Mouse (Mus musculus) right cerebral cortex, postnatal 36 days (tissue): ENCODE results near the gene Prm1.
"Not testable (repeated sequence)": the region's sequence is repeated elsewhere in the genome, so short reads cannot be mapped to it uniquely, and the experiment has no call there.

Experiments used
- DNase-seq, 2 experiments: peaks; one replicate each; pipeline ENCODE4 v3.0.0; 2022; ENCODE audit warnings: low spot score in 2 of 2, mixed read lengths in 1 of 2

Gene Prm1

DNA sequence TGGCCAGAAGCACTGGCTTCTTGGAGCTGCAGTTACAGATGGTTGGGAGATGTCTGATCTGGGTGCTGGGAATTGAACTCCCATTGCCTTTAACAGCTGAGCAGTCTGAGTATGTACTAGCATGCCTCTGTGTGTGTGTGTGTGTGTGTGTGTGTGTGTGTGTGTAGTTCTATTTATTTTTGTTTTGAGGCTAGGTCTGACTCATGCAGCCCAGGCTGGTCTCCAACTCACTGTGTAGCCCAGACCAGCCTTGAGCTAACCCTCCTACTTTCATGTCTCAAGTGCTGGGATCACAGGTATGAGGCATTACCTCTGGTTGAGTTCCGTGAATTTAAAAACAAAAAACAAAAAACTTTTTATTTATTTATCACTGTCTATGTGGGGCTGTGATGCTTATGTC, 18.9 kb upstream of the Prm1 start:
- DNase-seq, result no peak

DNA sequence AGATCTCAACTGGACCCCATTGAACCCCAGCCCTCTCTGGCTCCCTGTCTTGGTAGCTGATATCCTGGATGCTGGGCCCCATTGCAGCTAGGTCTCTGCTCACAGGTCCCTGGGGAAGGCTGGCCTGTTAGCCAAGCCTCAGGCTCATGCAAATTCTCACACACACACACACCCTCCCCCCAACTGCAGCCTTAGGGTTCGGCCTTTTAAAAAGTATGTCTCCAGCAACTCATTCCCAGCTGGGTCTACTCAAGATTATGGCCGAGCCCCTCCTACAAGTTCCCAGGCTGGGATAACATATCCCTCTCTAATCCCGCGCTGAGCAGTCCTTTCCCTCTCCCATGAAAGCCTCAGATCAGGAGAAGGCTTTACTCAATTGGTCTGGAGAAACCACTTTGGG, 15.7 kb upstream of the Prm1 start:
- no peak for DNase-seq

DNA sequence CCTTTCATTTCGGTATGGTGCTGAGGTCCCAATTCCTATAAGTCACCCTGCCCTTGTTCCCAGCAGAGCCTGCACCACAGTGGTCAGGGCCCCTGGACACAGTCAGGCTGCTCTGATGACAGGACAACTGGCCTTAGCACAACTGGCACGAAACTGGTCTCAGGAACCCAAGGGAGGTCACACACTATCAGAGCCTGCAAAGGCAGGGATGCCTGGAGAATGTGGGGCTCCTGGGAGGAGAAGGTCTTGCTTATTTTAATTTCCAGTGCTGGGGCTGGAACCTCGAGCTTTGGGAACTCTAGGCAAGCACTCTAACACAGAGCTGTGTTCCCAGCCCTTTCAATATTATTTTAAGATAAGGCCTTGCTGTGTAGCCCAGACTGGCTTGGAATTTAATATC, 14.3 kb upstream of the Prm1 start:
- DNase-seq, result no peak

DNA sequence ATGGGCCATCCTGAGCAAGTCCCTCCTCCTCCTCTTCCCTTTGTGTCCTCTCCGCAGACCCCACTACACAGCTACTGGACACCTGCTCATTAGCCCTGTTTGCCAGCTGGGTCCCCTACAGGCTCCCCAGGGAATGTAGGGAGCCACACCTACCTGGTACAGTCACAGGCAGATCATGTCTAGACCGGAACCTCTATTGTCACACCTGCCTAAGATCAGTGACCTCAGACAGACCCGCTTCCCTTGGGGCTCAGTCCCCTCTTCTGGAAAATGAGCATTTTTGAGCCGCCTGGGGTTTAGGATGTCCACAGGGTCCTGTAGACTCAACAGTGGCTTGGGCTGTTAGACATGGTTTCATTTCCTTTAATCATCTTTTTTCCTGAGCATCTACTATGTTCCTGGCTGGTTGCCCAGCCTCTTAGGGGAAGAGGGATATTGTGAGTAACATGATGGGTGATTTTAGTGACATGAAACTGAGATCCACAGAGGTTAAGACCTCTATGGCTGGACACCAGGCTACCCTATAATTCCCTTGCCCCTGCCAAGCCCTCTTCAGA, 13.0 kb upstream of the Prm1 start:
- no peak for DNase-seq

DNA sequence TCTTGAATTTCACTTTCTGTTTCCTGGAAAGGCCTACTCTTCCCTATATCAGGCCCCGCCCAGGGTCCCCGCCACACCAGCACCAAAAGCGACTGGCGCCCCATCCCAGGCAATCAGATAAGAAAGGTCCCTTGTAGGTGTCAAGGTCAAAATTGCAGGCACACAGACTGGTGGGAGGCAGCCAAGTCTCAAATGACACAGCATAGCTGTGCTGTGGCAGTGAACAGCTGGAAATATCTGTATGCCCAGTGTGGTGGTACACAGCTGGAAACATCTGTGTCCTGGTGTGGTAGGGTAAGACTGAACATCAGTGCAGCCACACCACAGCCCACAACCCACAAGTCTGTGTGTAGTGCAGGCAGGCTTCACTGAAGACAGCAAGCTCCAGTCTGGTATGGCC, 9.2 kb upstream of the Prm1 start:
- no peak for DNase-seq

DNA sequence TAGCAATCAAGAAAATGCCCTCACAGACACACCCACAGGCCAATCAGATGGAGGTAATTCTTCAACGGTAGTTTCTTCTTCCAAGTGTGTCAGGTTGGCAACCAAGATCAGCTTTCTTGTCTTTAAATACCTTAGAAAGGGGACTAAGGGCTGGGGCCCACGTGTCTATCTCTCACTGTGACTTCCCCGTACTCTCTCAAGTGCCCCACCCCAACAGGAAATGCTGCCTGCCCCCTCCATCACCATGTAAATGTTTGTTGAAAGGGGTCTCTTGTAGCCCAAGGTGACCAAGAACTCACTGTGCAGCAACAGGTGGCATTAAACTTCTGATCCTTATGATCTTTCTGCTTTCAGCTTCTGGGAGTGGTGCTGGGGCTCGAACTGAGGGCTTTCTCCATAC, 8.1 kb upstream of the Prm1 start:
- no peak for DNase-seq

DNA sequence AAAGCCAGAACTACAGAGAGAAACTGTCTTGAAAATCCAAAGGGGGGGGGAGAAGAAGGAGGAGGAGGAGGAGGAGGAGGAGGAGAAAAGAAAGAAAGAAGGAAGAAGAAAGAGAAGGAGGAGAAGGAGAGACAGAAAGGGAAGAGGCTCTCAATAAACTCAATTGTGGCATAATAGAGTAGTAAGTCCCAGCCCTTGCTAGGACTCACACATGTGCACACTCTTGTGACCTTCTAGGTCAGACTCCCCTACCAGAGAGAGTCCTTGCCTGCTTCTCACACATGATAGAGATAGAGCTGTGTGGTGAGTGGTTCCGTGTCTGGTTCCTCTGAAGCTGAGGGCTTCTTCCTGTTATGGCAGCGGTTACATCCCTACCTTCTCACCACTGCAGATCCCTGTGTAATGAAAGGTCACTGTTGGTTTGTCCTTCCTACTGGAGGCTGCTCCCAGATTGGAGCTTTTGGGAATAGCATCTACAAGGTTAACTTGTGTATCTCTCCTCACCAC, 7.3 kb upstream of the Prm1 start, which contains the start of gene Gm11172:
Gene Gm11172 (plus strand): TSS at position 51 of the 507 bp plus-strand sequence.
- no peak for DNase-seq

DNA sequence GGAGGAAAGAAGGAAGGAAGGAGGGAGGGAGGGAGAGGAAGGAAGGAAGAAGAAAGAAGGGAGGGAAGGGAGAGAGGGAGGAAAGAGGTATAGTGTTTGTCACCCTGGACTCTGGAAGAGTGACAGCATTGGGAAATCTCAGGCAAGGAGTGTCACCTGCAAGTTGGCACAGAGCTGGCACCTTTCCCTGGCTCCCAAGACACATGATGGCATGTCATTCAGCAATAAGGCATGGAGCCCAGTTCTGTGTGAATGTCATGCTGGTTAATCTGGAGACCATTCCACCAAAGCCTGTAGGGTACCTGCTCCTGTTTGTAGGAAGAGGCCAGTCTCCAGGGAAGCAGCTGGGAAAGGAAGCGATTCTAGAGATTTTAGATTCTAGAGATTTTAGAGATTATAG, 4.7 kb upstream of the Prm1 start:
- DNase-seq, result no peak

DNA sequence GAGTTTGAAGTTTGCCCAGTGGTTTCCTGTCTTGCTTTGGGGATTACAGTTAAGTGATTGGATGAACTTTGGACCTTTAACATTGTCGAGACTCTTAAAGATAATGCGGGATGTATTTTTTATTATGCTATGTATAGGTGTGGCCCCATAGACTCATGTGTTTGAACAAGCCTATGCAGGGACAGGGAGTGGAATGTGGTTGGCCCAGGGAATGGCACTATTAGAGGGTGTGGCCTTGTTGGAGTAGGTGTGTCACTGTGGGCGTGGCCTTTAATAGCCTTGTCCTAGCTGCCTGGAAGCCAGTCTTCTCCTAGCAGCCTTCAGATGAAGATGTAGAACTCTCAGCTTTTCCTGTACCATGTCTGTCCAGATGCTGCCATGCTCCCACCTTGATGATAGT, 3.2 kb downstream of the Prm1 start:
- DNase-seq, result not testable (repeated sequence)

DNA sequence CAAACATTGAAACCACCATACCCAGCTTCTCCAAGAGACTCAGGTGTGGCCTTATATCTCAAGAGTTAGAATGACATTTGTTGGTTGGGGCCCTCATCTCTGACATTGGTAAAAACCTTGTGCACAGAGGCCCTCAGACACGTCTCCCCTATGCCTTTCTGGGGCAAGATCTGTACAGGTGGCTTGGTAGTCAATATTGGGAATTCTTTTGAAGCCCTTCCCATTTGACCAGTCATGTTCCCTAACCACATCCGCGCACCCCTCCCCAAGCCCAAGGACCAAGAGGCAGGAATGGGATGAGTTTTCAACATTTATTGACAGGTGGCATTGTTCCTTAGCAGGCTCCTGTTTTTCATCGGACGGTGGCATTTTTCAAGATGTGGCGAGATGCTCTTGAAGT, 9.6 kb downstream of the Prm1 start, which contains the start of gene Prm2:
Gene Prm2 (minus strand): TSS at position 101 of the 400 bp plus-strand sequence.
- DNase-seq, result no peak

DNA sequence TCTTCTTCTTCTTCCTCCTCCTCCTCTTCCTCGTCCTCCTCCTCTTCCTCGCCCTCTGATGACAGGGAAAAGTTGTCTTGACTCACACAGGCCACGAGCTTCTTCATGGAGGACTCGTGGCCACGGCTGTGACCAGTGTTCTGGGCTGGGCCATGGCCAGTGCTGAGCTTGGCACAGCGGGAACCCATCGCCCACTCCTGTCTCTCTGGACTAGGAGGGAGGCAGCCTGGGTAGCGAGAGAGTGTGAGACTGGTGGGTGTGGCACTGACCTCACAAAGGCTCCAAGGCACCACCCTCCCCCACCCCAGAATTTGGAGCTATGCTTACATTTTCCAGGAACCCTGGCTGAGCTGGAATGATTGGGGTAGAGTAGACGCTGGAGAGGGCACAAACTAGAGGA, 14.9 kb downstream of the Prm1 start, which contains the start of gene Prm3:
Gene Prm3 (minus strand): TSS at position 213 of the 400 bp plus-strand sequence.
- no peak for DNase-seq

DNA sequence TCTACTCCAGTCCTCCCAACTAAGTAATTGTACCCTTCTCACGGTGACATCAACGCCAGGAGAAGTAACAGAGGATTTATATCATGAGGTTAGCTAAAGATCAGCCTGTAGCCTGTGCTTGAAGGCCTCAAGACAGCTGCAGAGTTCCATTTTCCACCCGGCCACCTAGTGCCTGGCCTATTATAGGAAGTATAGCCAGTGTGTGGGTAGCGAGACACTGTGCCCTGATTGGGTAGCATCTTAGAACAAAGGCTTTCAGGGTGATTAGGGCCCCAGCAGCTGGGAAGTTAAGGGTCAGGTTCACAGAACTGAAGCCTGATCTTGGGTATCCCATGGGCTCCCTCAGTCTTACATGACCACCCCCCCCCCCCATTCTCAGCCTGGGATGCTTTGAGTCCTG, 16.8 kb downstream of the Prm1 start:
- DNase-seq, result no peak

DNA sequence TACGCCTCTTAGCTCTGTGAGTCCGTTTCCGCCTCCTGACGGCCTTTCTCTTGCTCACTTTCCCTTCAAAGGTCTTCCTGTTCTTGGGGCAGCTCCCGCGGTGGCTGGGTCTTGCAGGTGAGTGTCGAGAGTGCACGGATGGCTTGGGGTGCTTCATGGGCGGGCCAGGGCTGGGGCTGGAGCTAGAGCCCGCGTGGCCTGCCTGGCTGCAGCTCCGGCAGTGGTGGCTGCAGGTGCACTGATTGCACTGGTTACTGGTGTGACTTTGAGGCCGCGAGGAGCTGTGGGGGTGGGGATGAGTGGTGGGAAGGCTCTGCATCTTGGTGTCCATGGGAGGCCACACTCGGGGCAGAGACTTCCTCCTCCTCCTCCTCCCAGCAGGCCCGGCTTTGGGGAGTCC, 17.4 kb downstream of the Prm1 start, which contains the start of gene Tnp2:
Gene Tnp2 (minus strand): TSS at position 390 of the 400 bp plus-strand sequence.
- DNase-seq, result no peak

DNA sequence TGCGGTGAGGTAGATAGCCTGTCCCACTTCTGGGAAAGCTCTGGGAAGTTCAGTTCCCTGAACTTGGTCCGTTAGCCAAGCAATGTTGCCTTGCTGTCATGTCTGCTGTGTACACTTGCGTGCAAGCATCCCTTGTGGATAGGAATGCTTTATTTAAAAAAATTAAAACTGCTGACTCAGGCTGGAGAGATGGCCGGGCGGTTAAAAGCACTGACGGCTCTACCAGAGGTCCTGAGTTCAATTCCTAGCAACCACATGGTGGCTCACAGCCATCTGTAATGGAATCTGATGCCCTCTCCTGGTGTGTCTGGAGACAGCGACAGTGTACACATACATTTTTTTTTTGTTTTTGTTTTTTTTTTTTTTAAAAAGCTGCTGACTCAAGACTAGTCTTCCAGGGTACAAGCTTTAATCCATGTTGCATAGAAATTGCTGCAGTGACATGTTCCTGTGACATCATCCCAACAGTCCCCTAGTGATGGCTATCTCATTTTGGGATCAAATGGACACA, 18.0 kb downstream of the Prm1 start:
- no peak for DNase-seq

DNA sequence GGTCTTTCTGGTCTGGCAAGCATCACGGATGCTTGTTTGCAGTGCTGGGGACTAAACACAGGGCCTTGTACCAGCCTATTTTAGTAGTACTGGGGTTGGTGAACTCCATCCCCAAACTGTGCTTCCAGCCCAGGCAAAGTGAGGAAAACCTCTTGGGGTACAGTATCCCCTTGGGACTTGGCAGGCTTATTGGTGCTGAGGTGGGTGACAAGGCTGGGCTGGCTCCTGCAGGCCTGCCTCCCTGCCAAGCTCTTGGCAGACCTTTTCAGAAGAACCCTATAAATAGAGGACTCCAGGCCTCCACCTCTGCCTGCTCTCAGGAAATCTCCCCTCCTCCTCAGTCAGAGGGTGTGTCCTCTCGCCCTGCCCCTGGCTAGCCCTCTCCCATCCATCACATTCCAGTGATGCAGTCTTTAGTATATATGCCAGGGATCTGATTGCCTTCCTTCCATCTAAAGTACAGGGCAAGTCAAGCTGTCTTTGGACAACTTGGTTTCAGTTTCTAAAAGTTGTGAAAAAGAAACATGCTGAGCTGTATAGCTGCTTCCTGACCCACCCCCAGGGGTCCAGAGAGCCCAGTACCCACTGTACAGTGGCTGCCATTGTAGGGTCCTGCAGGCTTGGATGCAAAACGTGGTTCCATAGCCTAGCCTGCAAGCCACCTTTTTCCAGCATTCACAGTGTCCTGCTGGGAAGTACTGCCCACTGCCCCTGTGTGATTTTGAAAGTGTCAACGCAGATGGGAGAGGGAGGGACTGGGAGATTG, 18.7 kb downstream of the Prm1 start:
- DNase-seq, result no peak

DNA sequence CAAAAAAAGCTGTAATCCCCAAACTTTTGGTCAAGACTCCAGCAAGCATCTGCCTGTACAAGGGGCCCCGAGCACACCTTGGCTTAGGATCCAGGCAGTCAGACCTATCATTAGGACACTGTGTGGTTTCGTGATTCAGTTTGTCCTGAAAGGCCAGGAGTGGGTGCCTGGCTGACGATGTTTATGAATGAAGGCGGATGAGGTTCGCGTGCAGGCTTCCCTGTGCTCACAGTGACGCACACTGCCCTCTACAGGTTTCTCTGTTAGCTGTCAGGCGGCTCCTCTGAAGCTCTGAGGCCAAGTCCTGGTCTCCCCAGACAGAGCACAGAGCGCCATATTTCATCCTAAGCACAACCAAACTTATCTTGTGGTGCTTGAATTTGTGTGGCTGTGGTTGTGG, 19.4 kb downstream of the Prm1 start:
- peak; percentile 77 to 79 for DNase-seq

DNA sequence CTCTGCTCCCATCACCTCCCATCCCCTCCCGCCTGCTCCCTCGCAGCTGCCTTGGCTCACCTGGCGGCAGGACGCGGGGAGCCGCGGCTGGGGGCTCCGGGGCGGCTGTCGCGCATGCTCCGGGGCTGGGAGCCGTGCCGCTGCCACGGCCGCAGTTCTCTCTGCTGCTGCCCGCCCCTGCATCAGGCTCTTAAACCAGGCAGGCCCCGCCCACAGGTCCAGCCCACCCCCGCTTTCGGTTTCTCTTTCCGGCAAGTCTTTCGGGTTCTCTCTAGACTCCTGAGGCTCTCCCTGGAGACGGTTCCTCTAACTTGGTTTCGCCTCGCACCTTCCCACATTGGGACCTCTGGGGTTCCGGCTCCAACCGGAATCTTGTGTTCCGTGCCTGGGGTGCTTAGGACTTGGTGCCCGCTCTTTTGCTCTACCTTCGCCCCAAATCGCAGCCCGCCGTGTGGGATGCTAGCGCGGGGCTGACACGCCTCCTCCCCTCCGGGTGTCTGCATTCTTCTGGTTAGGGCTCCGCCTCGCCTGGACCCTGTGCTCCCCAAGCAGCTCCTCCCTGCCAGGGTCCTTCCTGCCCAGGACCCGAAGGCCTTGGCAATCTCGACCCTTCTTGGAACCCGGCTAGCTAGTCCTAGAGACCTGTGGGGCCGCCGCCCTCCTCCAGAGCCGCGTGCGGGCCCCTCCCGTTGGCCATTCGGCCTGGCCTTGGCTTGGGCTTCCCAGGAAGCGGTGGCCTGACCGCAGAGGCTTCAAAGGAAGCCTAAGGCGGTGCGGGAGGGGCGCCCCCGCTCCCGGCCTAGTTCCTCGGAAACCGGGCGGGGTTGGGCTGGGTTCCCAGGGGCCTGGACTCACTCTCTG, 20.0 kb downstream of the Prm1 start, which contains the start of gene Socs1:
Gene Socs1 (minus strand): TSS at position 166 of the 861 bp plus-strand sequence.
- peak; percentile 68 to 72 for DNase-seq

DNA sequence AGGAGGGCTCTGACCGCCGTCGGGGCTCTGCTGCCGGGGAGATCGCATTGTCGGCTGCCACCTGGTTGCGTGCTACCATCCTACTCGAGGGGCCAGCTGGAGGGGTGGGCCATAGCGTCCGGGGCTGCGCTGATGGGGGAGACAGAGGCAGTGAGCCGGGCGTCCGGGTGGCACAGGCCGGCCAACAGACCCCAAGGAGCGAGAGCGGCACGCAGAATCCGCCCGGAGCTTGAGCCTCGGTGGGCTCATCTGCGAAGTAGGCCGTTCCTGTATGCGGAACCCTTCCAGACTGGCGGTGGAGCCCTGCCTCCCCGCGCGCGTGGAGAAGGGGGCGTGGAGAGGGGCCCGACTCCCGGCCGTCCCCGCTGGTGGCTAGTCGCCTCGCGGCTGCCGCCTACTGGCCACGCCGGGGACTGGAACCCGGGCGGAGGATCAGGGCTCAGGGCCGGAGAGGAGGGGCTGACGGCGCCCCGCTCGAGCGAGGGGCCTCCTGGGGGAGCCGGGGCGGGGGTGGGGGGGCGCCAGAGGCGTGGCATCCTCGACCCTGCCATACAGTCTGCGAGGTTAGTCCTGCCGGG, 20.8 kb downstream of the Prm1 start:
- peak; percentile 50 to 78 for DNase-seq

DNA sequence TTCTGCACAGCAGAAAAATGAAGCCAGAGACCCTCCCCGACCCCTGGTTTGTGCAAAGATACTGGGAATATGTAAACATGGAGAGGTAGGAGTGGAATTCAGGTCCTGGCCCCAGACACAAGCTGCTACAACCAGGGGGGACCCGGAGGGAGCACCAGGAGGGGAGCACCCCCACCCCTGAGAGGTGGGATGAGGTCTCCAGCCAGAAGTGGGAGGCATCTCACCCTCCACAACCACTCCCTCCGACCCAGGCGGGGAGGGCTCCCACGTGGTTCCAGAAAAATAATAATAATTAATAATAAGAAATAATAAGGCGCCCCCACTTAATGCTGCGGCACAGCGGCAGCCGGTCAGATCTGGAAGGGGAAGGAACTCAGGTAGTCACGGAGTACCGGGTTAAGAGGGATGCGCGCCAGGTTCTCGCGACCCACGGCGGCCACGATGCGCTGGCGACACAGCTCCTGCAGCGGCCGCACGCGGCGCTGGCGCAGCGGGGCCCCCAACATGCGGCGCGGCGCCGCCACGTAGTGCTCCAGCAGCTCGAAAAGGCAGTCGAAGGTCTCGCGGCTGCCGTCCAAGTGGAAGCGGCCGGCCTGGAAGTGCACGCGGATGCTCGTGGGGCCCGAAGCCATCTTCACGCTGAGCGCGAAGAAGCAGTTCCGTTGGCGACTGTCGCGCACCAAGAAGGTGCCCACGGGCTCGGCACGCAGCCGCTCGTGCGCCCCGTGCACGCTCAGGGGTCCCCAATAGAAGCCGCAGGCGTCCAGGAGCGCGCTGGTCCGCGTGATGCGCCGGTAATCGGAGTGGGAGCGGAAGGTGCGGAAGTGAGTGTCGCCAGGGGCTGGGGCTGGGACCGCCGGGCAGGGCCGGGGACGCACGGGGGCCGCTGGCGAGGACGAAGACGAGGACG, 21.5 kb downstream of the Prm1 start:
- no peak for DNase-seq

DNA sequence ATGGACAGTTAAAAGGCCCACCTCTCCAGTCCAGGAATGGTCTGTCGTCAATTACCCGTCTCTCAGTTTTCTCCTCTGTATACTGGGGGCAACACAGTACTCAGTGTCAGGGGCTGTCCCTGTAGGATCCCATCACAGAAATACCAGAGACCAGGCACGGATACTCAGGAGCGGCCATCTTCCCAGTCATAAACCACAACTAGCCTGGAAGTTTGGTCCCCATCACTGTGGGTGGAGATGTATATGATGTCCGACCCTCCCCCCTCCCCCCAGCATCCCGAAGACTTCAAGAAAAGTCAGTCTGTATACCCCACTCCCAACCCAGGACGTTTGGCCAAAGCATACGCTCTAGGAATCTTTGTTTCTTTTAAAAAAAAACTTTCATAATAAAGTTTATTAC, 22.2 kb downstream of the Prm1 start:
- DNase-seq, result no peak

DNA sequence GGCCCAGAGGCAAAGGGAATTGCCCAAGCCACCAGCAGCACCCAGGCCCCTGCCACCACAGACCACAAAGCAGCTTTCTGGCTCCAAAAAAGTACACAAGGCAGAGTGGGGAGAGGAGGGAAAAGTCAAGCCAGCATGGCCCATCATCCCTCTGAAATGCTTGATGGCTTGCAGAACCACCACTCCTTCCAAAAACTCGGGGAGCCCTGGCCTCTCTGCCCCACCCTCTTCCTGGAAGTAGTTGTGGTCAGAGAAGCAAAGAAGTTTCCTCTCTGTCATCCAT, 22.5 kb downstream of the Prm1 start:
- no peak for DNase-seq
